Mouse (Mus musculus) frontal cortex, postnatal 36 days (tissue): ENCODE data around the gene Olfr723.
"Not testable (repeated sequence)": the region's sequence is repeated elsewhere in the genome, so short reads cannot be mapped to it uniquely, and the experiment has no call there.

Source experiments
- DNase-seq, 2 experiments: peaks; one replicate each; pipeline ENCODE4 v3.0.0; 2022; ENCODE audit warnings: low spot score in 2 of 2

Gene Olfr723

GRCm38 (mm10) chr14:49931687-49932086, at the start of gene Olfr723:
Gene Olfr723 (minus strand): TSS chr14:49931787.
- DNase-seq, result not testable (repeated sequence)

DNA sequence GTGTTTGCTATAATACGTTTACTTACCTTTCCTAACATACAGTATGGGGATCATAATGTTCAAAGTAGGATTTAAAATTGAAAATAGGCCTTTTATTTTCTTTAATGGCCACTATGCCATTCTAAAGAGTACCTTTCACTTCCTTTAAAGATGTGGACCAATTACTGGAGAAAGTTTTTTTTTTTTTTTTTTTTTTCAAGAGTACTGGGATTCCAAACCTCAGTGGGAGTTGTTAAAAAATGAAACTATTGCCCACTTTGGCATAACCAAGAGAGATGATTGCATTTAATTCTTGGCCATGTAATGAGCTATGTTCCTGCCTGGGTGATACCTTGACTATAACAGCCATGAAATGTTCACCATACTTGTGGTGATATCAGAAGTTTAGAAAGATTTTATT, 31.6 kb upstream of the Olfr723 start, which contains the start of gene Olfr724:
Olfr724 (minus strand) TSS at position 101 of the 400 bp plus-strand sequence.
- DNase-seq, result not testable (repeated sequence)

DNA sequence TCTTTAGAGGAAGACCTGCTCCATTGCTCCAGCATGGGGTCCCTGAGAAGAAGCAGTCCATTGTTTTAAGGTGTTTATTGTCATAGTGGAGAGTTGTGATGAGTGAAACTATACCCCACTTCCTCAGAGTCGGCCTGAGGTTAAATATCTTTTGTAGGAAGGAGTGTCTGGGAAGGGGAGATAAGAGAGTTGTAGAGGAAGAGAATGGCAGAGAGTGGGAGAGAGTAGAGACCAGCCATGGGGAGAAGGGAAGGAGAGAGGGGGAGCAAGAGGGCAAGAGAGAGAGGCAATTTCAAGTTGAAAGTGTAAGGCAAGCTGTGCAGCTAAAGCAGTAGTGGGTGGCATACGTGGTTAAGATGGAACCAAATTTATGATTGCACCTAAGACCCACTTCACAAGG, 24.3 kb upstream of the Olfr723 start:
- DNase-seq, result no peak

DNA sequence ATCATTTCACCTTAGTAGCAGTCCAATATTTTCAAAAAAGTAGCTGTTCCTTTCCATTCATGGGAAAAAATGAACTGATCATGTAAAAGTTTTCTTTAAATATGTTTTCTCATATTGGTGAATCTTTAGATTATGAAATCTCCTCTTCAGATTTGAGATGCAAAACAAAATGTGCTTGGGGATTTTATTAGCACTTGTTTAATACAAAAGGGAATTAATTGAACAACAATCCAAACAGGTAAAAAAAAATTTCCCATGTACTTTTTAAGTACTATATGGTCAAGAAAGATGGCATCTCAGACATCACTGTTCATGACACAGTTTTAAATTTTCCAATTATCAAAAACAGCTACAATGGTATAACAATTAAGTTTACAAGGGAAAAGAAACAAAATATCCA, 29.7 kb downstream of the Olfr723 start, which contains the start of gene Olfr722:
Olfr722 (minus strand) TSS at position 101 of the 400 bp plus-strand sequence.
- DNase-seq, result no peak
